Mouse (Mus musculus) lung, embryonic 15.5 days (tissue): Measurements from ENCODE around the gene Fam208a. TPM values are rescaled to one million over a fixed set of nuclear protein-coding genes. Genes with fewer than 3 reads are reported as not detected.

ENCODE experiments used
- ATAC-seq: fragments of 200-750 bp; cut with Nextera tagmentation; 2 replicates; pipeline ENCODE4 v1.8.0; 2017; ENCODE audit warnings: moderate number of reproducible peaks, borderline replicate concordance; ENCODE audit not compliant: low FRiP score, low TSS enrichment; ENCODE audit errors: extremely low read depth
- H3K27ac ChIP-seq: fragments of 300-500 bp; sonication (generic); 2 replicates; pipeline ENCODE4 v1.5.1; 2015; ENCODE audit warnings: moderate library complexity, mild to moderate bottlenecking, inconsistent platforms
- H3K27me3 ChIP-seq: fragments of 300-500 bp; sonication (generic); 2 replicates; pipeline ENCODE4 v1.6.1; 2015; ENCODE audit warnings: inconsistent platforms
- H3K36me3 ChIP-seq: fragments of 300-500 bp; sonication (generic); 2 replicates; pipeline ENCODE4 v1.6.1; 2015; ENCODE audit warnings: inconsistent platforms
- H3K4me1 ChIP-seq: fragments of 300-500 bp; sonication (generic); 2 replicates; pipeline ENCODE4 v1.6.1; 2015; ENCODE audit warnings: inconsistent platforms
- H3K4me2 ChIP-seq: fragments of 300-500 bp; sonication (generic); 2 replicates; pipeline ENCODE4 v1.6.1; 2015; ENCODE audit warnings: inconsistent platforms, mild to moderate bottlenecking, moderate library complexity
- H3K4me3 ChIP-seq: fragments of 300-500 bp; sonication (generic); 2 replicates; pipeline ENCODE4 v1.5.1; 2015; ENCODE audit warnings: mild to moderate bottlenecking, inconsistent platforms
- H3K9ac ChIP-seq: fragments of 300-500 bp; sonication (generic); 2 replicates; pipeline ENCODE4 v1.6.1; 2015; ENCODE audit warnings: inconsistent platforms
- H3K9me3 ChIP-seq: fragments of 300-500 bp; sonication (generic); 2 replicates; pipeline ENCODE4 v1.6.1; 2016; ENCODE audit warnings: inconsistent platforms
- WGBS: fragments of 180-500 bp; shearing (Covaris S2); methylation state at CpG from one replicate; pipeline ENCODE4 v1.1.7; 2015; 5-methylcytosine and 5-hydroxymethylcytosine counted together
- microRNA-seq: library from miRNA; unstranded; fragments of <30 nt; microRNA quantifications from one replicate; pipeline ENCODE4, GENCODE M21; 2016
- polyA plus RNA-seq: library from polyadenylated mRNA; unstranded; fragments of >200 nt; fragmentation: Nextera tagmentation; extraction: Ambion mirVana; gene quantifications from 2 replicates; pipeline ENCODE4 v1.2.1, GENCODE M21; 2015

Fam208a gene
- polyA plus RNA-seq, 1 experiment from 2014 or later, result 13.4 TPM

- Histone ChIP-seq H3K4me3 (peak within 1 kb of the TSS; percentile 74), H3K9ac (peak within 1 kb of the TSS; percentile 67), H3K27ac (peak within 1 kb of the TSS; percentile 32; the same call in 1 of the 2 replicates), H3K9me3 (no peaks in the 10 kb centered on the region), H3K36me3 (no peaks in the 10 kb centered on the region; the same call in 1 of the 2 replicates), H3K4me2 (peak within 1 kb of the TSS; percentile 71), H3K27me3 (no peaks in the 10 kb centered on the region), H3K4me1 (peaks cover 7% of the 10 kb centered on the region)
- WGBS, result under 1% methylated on average over 51 of the region's 51 CpGs
- peak; percentile 96 for ATAC-seq
Measured at GRCm38 (mm10) chr14:27507894-27508643, 79.4 kb downstream of the Fam208a start, which contains the start of gene Ccdc66. Gene Ccdc66 (minus strand): TSS chr14:27508460.

- peak; percentile 44; the same call in 1 of the 2 replicates for ATAC-seq
- Histone ChIP-seq H3K9ac (peak overlapping the region; percentile 67), H3K27ac (0 out of 2 replicates have a peak overlapping the region, but pooled peaks have one; percentile 5), H3K4me1 (peaks cover 7% of the 10 kb centered on the region), H3K4me3 (peak overlapping the region; percentile 74), H3K27me3 (no peaks in the 10 kb centered on the region), H3K9me3 (no peaks in the 10 kb centered on the region), H3K36me3 (no peaks in the 10 kb centered on the region; the same call in 1 of the 2 replicates), H3K4me2 (peak overlapping the region; percentile 71)
- 13% methylated on average over 15 of the region's 15 CpGs for WGBS
Measured at GRCm38 (mm10) chr14:27508644-27509301, 80.1 kb downstream of the Fam208a start.

- ATAC-seq, result no peak
- Histone ChIP-seq H3K4me2 (no peak overlapping the region), H3K36me3 (no peaks in the 10 kb centered on the region), H3K9me3 (no peaks in the 10 kb centered on the region), H3K4me3 (no peak overlapping the region), H3K9ac (no peak overlapping the region), H3K27me3 (no peaks in the 10 kb centered on the region), H3K4me1 (no peaks in the 10 kb centered on the region), H3K27ac (no peak overlapping the region)
Measured at GRCm38 (mm10) chr14:27524541-27524940, 95.9 kb downstream of the Fam208a start.

Small RNA genes within 50 kb of the gene (microRNA-seq; reads per million reads assigned to microRNA genes)
- not detected for gene Gm23633

Other genes starting within 250 kb of the Fam208a start
- 12.8 and 13.7 TPM in 2 replicates for gene Ccdc66, start 79.6 kb downstream of the Fam208a start, polyA plus RNA-seq
- 1.4 and 2.3 TPM in 2 replicates for gene Erc2, start 193.6 kb downstream of the Fam208a start, polyA plus RNA-seq